Mouse (Mus musculus): Measurements from ENCODE around the gene Actr2. TPM values are rescaled to one million over a fixed set of nuclear protein-coding genes. Genes with fewer than 3 reads are reported as not detected.
"Not testable (repeated sequence)": the region's sequence is repeated elsewhere in the genome, so short reads cannot be mapped to it uniquely, and the experiment has no call there.

Actr2 gene
- polyA plus RNA-seq, 1 experiment from 2014 or later: 75.7 TPM

- 45% methylated on average over 11 of the region's 11 CpGs for WGBS
- H3K27ac ChIP-seq (ENCODE audit: low read length): no peak overlapping the region
These were observed 77.3 kb downstream of the Actr2 start for GRCm38 (mm10) chr11:20035343-20035928.

GRCm38 (mm10) chr11:20034337-20034947 lies 78.3 kb downstream of the Actr2 start:
- no peaks in the 10 kb centered on the region for H3K4me1 ChIP-seq (ENCODE audit: control insufficient read depth, insufficient read depth, low read length)
- H3K4me2 ChIP-seq (replicated peaks; ENCODE audit: low read depth, low read length): no peak overlapping the region
- H3K36me3 ChIP-seq (ENCODE audit: control insufficient read depth, insufficient read depth, low read length): no peaks in the 10 kb centered on the region
- H3K27ac ChIP-seq (ENCODE audit: low read length): no peak overlapping the region
- no peak overlapping the region for H3K4me3 ChIP-seq (ENCODE audit: low read depth, low read length)
- no peaks in the 10 kb centered on the region for H3K9me3 ChIP-seq (ENCODE audit: control insufficient read depth, low read depth, low read length)
- 69% methylated on average over 14 of the region's 14 CpGs for WGBS
- H3K9ac ChIP-seq (replicated peaks; ENCODE audit: low read depth, low read length): no peak overlapping the region
- ATAC-seq (ENCODE audit: insufficient number of reproducible peaks, insufficient read depth, low FRiP score, low read depth): no peak
- no peaks in the 10 kb centered on the region for H3K27me3 ChIP-seq (ENCODE audit: control insufficient read depth, insufficient read depth, low read length)

More at GRCm38 (mm10) chr11:20035343-20035928, 77.3 kb downstream of the Actr2 start:
- no peak overlapping the region for H3K9ac ChIP-seq (replicated peaks; ENCODE audit: low read depth, low read length)
- no peaks in the 10 kb centered on the region for H3K27me3 ChIP-seq (ENCODE audit: control insufficient read depth, insufficient read depth, low read length)
- H3K4me3 ChIP-seq (ENCODE audit: low read depth, low read length): no peak overlapping the region
- H3K4me1 ChIP-seq (ENCODE audit: control insufficient read depth, insufficient read depth, low read length): no peaks in the 10 kb centered on the region
- no peak for ATAC-seq (ENCODE audit: insufficient number of reproducible peaks, insufficient read depth, low FRiP score, low read depth)
- no peaks in the 10 kb centered on the region for H3K36me3 ChIP-seq (ENCODE audit: control insufficient read depth, insufficient read depth, low read length)
- H3K9me3 ChIP-seq (ENCODE audit: control insufficient read depth, low read depth, low read length): no peaks in the 10 kb centered on the region
- H3K4me2 ChIP-seq (replicated peaks; ENCODE audit: low read depth, low read length): no peak overlapping the region

GRCm38 (mm10) chr11:20033541-20034160 lies 79.1 kb downstream of the Actr2 start:
- Histone ChIP-seq H3K4me1 (ENCODE audit: control insufficient read depth, insufficient read depth, low read length) (no peaks in the 10 kb centered on the region), H3K36me3 (ENCODE audit: control insufficient read depth, insufficient read depth, low read length) (no peaks in the 10 kb centered on the region), H3K27ac (ENCODE audit: low read length) (no peak overlapping the region), H3K4me2 (replicated peaks; ENCODE audit: low read depth, low read length) (no peak overlapping the region), H3K9me3 (ENCODE audit: control insufficient read depth, low read depth, low read length) (no peaks in the 10 kb centered on the region), H3K9ac (replicated peaks; ENCODE audit: low read depth, low read length) (no peak overlapping the region), H3K4me3 (ENCODE audit: low read depth, low read length) (no peak overlapping the region), H3K27me3 (ENCODE audit: control insufficient read depth, insufficient read depth, low read length) (no peaks in the 10 kb centered on the region)
- no peak for ATAC-seq (ENCODE audit: insufficient number of reproducible peaks, insufficient read depth, low FRiP score, low read depth)
- WGBS: 67% methylated on average over 6 of the region's 6 CpGs

GRCm38 (mm10) chr11:20031536-20031935 lies 81.2 kb downstream of the Actr2 start:
- Histone ChIP-seq H3K27ac (ENCODE audit: low read length) (no peak overlapping the region), H3K27me3 (ENCODE audit: control insufficient read depth, insufficient read depth, low read length) (no peaks in the 10 kb centered on the region), H3K9ac (replicated peaks; ENCODE audit: low read depth, low read length) (no peak overlapping the region), H3K36me3 (ENCODE audit: control insufficient read depth, insufficient read depth, low read length) (no peaks in the 10 kb centered on the region), H3K4me3 (ENCODE audit: low read depth, low read length) (no peak overlapping the region), H3K9me3 (ENCODE audit: control insufficient read depth, low read depth, low read length) (no peaks in the 10 kb centered on the region), H3K4me1 (ENCODE audit: control insufficient read depth, insufficient read depth, low read length) (no peaks in the 10 kb centered on the region), H3K4me2 (replicated peaks; ENCODE audit: low read depth, low read length) (no peak overlapping the region)
- 41% methylated on average over 8 of the region's 8 CpGs for WGBS
- ATAC-seq (ENCODE audit: insufficient number of reproducible peaks, insufficient read depth, low FRiP score, low read depth): no peak

- ATAC-seq (ENCODE audit: insufficient number of reproducible peaks, insufficient read depth, low FRiP score, low read depth); H3K9ac ChIP-seq (replicated peaks; ENCODE audit: low read depth, low read length); H3K4me1 ChIP-seq (ENCODE audit: control insufficient read depth, insufficient read depth, low read length); H3K4me3 ChIP-seq (ENCODE audit: low read depth, low read length); H3K27me3 ChIP-seq (ENCODE audit: control insufficient read depth, insufficient read depth, low read length); H3K36me3 ChIP-seq (ENCODE audit: control insufficient read depth, insufficient read depth, low read length); H3K27ac ChIP-seq (ENCODE audit: low read length); H3K4me2 ChIP-seq (replicated peaks; ENCODE audit: low read depth, low read length); H3K9me3 ChIP-seq (ENCODE audit: control insufficient read depth, low read depth, low read length): not testable (repeated sequence)
- 88% methylated on average over 5 of the region's 5 CpGs for WGBS
These were observed 81.7 kb downstream of the Actr2 start for GRCm38 (mm10) chr11:20030973-20031372.

GRCm38 (mm10) chr11:20029014-20029413 lies 83.7 kb downstream of the Actr2 start:
- WGBS: 97% methylated on average over 4 of the region's 4 CpGs
- Histone ChIP-seq H3K27ac (ENCODE audit: low read length) (no peak overlapping the region), H3K9me3 (ENCODE audit: control insufficient read depth, low read depth, low read length) (no peaks in the 10 kb centered on the region), H3K9ac (replicated peaks; ENCODE audit: low read depth, low read length) (no peak overlapping the region), H3K4me1 (ENCODE audit: control insufficient read depth, insufficient read depth, low read length) (no peaks in the 10 kb centered on the region), H3K4me2 (replicated peaks; ENCODE audit: low read depth, low read length) (no peak overlapping the region), H3K4me3 (ENCODE audit: low read depth, low read length) (no peak overlapping the region), H3K27me3 (ENCODE audit: control insufficient read depth, insufficient read depth, low read length) (no peaks in the 10 kb centered on the region), H3K36me3 (ENCODE audit: control insufficient read depth, insufficient read depth, low read length) (0 out of 2 replicates have a peak, but pooled peaks cover 5% of the 10 kb centered on the region)
- no peak for ATAC-seq (ENCODE audit: insufficient number of reproducible peaks, insufficient read depth, low FRiP score, low read depth)

GRCm38 (mm10) chr11:20028396-20028795 lies 84.3 kb downstream of the Actr2 start:
- H3K27ac ChIP-seq (ENCODE audit: low read length): no peak overlapping the region
- H3K27me3 ChIP-seq (ENCODE audit: control insufficient read depth, insufficient read depth, low read length): no peaks in the 10 kb centered on the region
- 87% methylated on average over 6 of the region's 6 CpGs for WGBS
- 0 out of 2 replicates have a peak, but pooled peaks cover 5% of the 10 kb centered on the region for H3K36me3 ChIP-seq (ENCODE audit: control insufficient read depth, insufficient read depth, low read length)
- H3K4me1 ChIP-seq (ENCODE audit: control insufficient read depth, insufficient read depth, low read length): no peaks in the 10 kb centered on the region
- H3K9me3 ChIP-seq (ENCODE audit: control insufficient read depth, low read depth, low read length): no peaks in the 10 kb centered on the region
- ATAC-seq (ENCODE audit: insufficient number of reproducible peaks, insufficient read depth, low FRiP score, low read depth): no peak
- H3K9ac ChIP-seq (replicated peaks; ENCODE audit: low read depth, low read length): no peak overlapping the region
- H3K4me3 ChIP-seq (ENCODE audit: low read depth, low read length): no peak overlapping the region
- H3K4me2 ChIP-seq (replicated peaks; ENCODE audit: low read depth, low read length): no peak overlapping the region

- no peaks in the 10 kb centered on the region for H3K4me1 ChIP-seq (ENCODE audit: control insufficient read depth, insufficient read depth, low read length)
- H3K9me3 ChIP-seq (ENCODE audit: control insufficient read depth, low read depth, low read length): no peaks in the 10 kb centered on the region
- no peak overlapping the region for H3K4me2 ChIP-seq (replicated peaks; ENCODE audit: low read depth, low read length)
- H3K36me3 ChIP-seq (ENCODE audit: control insufficient read depth, insufficient read depth, low read length): 0 out of 2 replicates have a peak, but pooled peaks cover 5% of the 10 kb centered on the region
- H3K9ac ChIP-seq (replicated peaks; ENCODE audit: low read depth, low read length): no peak overlapping the region
- H3K27me3 ChIP-seq (ENCODE audit: control insufficient read depth, insufficient read depth, low read length): no peaks in the 10 kb centered on the region
- H3K4me3 ChIP-seq (ENCODE audit: low read depth, low read length): no peak overlapping the region
- no peak overlapping the region for H3K27ac ChIP-seq (ENCODE audit: low read length)
- WGBS: 70% methylated on average over 9 of the region's 9 CpGs
- ATAC-seq (ENCODE audit: insufficient number of reproducible peaks, insufficient read depth, low FRiP score, low read depth): no peak
These were observed 85.0 kb downstream of the Actr2 start for GRCm38 (mm10) chr11:20027719-20028118.

Measured in stomach, embryonic 14.5 days (tissue).